Mouse (Mus musculus) heart, embryonic 10.5 days (tissue): Measurements from ENCODE around the gene Ube2cbp. TPM values are rescaled to one million over a fixed set of nuclear protein-coding genes. Genes with fewer than 3 reads are reported as not detected.

Experiments used
- DNase-seq: peaks from one replicate; pipeline ENCODE4 v3.0.0-alpha.2; 2017; ENCODE audit warnings: low spot score
- H3K27ac ChIP-seq: fragments of 300-500 bp; sonication (generic); 2 replicates; pipeline ENCODE4 v1.5.1; 2016; ENCODE audit warnings: mild to moderate bottlenecking
- H3K27me3 ChIP-seq: fragments of 300-500 bp; sonication (generic); 2 replicates; pipeline ENCODE4 v1.6.1; 2016; ENCODE audit warnings: mild to moderate bottlenecking; ENCODE audit not compliant: poor library complexity, insufficient read depth, severe bottlenecking
- H3K36me3 ChIP-seq: fragments of 300-500 bp; sonication (generic); 2 replicates; pipeline ENCODE4 v1.6.1; 2016; ENCODE audit warnings: mild to moderate bottlenecking, moderate library complexity
- H3K4me1 ChIP-seq: fragments of 300-500 bp; sonication (generic); 2 replicates; pipeline ENCODE4 v1.6.1; 2016; ENCODE audit warnings: mild to moderate bottlenecking
- H3K4me3 ChIP-seq: fragments of 300-500 bp; sonication (generic); 2 replicates; pipeline ENCODE4 v1.5.1; 2016; ENCODE audit warnings: mild to moderate bottlenecking, moderate library complexity
- H3K9me3 ChIP-seq: fragments of 300-500 bp; sonication (generic); 2 replicates; pipeline ENCODE4 v1.6.1; 2016; ENCODE audit warnings: mild to moderate bottlenecking, moderate library complexity
- WGBS: fragments of 180-500 bp; shearing (Covaris S2); methylation state at CpG from one replicate; pipeline ENCODE4 v1.1.7; 2016; 5-methylcytosine and 5-hydroxymethylcytosine counted together
- polyA plus RNA-seq: library from polyadenylated mRNA; unstranded; fragments of >200 nt; fragmentation: Nextera tagmentation; extraction: Ambion mirVana; gene quantifications from 2 replicates; pipeline ENCODE4 v1.2.1, GENCODE M21; 2016

Gene Ube2cbp
- polyA plus RNA-seq, 1 experiment from 2014 or later = 5.1 TPM

DNA sequence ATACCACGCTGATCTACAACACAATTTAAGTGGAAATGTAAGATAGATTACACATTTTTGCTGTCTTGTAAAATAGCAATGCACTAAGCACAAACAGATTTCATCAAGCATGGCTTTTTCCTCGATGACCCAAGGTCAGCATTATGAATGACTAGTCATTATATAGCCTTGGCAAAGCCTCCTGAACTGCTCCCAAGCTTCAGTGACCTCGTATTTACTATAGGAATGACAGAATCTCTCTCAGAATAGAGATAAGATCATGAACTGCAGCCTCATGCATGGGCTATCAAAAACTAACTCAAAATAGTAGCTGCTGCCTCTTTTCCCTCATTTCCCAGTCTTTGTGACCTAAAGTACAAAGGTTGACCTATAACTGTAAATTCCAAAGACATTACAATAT lies 128.4 kb downstream of the Ube2cbp start:
- 59% methylated on average over 3 of the region's 3 CpGs for WGBS
- H3K4me3 ChIP-seq = no peak overlapping the region
- no peaks in the 10 kb centered on the region for H3K4me1 ChIP-seq
- no peak for DNase-seq
- H3K27ac ChIP-seq = no peak overlapping the region
- H3K9me3 ChIP-seq = no peaks in the 10 kb centered on the region
- no peaks in the 10 kb centered on the region for H3K27me3 ChIP-seq
- no peaks in the 10 kb centered on the region for H3K36me3 ChIP-seq

DNA sequence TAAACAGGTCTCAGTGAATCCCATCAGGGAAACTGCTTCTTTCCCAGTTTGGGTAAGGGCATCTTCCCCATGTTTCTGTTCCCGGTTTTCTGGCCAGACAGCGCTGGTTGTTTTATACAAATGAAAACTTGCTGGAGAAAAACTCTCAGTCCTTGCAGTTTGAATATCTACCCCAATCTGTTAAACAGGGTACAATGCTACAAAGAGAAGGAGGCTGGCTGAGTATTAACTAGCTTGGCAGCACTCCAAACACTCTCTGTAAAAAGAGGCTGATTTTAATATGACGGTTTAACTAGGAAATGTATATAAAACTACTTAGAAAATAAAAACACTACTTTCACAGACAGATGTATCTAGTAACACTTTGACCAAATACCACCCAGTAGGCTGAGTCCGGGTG lies 129.2 kb downstream of the Ube2cbp start:
- Histone ChIP-seq H3K4me3 (no peak overlapping the region), H3K4me1 (no peaks in the 10 kb centered on the region), H3K27me3 (no peaks in the 10 kb centered on the region), H3K9me3 (no peaks in the 10 kb centered on the region), H3K27ac (no peak overlapping the region), H3K36me3 (no peaks in the 10 kb centered on the region)
- 81% methylated on average over 4 of the region's 4 CpGs for WGBS
- no peak for DNase-seq

DNA sequence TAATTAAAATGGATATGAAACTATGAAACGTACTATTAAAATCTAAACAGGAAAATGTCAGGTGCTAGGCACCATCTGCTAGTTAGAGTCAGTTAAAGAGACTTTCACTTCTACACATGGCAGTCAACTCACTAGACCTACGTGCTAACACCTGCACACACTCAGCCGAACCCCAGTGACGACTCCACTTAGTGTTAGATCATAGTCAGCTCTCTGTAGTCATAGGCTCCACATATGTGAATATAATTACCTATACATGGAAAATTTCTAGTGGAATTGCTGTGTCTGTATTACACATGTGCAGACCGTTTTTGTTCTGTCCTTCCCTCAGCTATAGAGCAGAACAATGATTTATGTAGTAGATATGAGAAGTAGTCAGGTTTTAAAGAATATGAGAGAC lies 130.4 kb downstream of the Ube2cbp start:
- no peaks in the 10 kb centered on the region for H3K4me1 ChIP-seq
- whole genome bisulfite sequencing = 90% methylated on average over 5 of the region's 5 CpGs
- no peaks in the 10 kb centered on the region for H3K9me3 ChIP-seq
- no peak for DNase-seq
- no peaks in the 10 kb centered on the region for H3K36me3 ChIP-seq
- H3K27me3 ChIP-seq = no peaks in the 10 kb centered on the region
- H3K4me3 ChIP-seq = no peak overlapping the region
- no peak overlapping the region for H3K27ac ChIP-seq

- H3K27me3 ChIP-seq = no peaks in the 10 kb centered on the region
- no peaks in the 10 kb centered on the region for H3K36me3 ChIP-seq
- 86% methylated on average over 3 of the region's 3 CpGs for WGBS
- no peak overlapping the region for H3K4me3 ChIP-seq
- H3K27ac ChIP-seq = no peak overlapping the region
- no peaks in the 10 kb centered on the region for H3K9me3 ChIP-seq
- H3K4me1 ChIP-seq = peaks cover 13% of the 10 kb centered on the region; the same call in 1 of the 2 replicates
- no peak for DNase-seq
Observed at GRCm38 (mm10) chr9:86330591-86330990, 134.2 kb downstream of the Ube2cbp start.

DNA sequence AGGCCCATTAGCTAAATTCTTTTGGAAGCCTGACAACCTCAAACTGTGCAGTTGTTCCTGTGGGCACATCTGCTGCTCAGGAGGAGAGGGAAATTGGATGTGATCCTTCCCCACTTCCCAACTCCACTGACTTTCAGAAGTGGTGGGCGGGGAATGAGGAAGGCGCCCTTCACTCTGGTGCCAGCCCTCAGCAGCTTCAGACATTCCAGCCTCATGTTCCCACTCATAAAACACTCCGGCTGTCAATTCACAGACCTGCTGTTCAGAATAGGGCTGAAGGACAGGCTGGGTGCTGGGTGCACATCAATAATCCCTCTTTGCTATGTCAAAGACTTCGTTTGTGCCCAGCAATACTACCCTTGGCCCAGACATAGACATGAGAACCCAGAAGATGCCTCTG lies 136.5 kb downstream of the Ube2cbp start:
- Histone ChIP-seq H3K27me3 (no peaks in the 10 kb centered on the region), H3K27ac (no peak overlapping the region)
- 55% methylated on average over 4 of the region's 4 CpGs for WGBS

GRCm38 (mm10) chr9:86327341-86327740 lies 137.4 kb downstream of the Ube2cbp start:
- no peak overlapping the region for H3K4me3 ChIP-seq
- no peaks in the 10 kb centered on the region for H3K27me3 ChIP-seq
- no peak overlapping the region for H3K27ac ChIP-seq
- H3K4me1 ChIP-seq = peaks cover 13% of the 10 kb centered on the region; the same call in 1 of the 2 replicates
- WGBS = 72% methylated on average over 3 of the region's 3 CpGs
- no peaks in the 10 kb centered on the region for H3K36me3 ChIP-seq
- no peaks in the 10 kb centered on the region for H3K9me3 ChIP-seq
- no peak for DNase-seq

More for the DNA sequence above, 136.5 kb downstream of the Ube2cbp start:
- H3K4me1 ChIP-seq = peaks cover 13% of the 10 kb centered on the region; the same call in 1 of the 2 replicates
- no peaks in the 10 kb centered on the region for H3K36me3 ChIP-seq
- H3K9me3 ChIP-seq = no peaks in the 10 kb centered on the region
- DNase-seq = no peak
- no peak overlapping the region for H3K4me3 ChIP-seq

GRCm38 (mm10) chr9:86324772-86325171 lies 140.0 kb downstream of the Ube2cbp start:
- no peak for DNase-seq

DNA sequence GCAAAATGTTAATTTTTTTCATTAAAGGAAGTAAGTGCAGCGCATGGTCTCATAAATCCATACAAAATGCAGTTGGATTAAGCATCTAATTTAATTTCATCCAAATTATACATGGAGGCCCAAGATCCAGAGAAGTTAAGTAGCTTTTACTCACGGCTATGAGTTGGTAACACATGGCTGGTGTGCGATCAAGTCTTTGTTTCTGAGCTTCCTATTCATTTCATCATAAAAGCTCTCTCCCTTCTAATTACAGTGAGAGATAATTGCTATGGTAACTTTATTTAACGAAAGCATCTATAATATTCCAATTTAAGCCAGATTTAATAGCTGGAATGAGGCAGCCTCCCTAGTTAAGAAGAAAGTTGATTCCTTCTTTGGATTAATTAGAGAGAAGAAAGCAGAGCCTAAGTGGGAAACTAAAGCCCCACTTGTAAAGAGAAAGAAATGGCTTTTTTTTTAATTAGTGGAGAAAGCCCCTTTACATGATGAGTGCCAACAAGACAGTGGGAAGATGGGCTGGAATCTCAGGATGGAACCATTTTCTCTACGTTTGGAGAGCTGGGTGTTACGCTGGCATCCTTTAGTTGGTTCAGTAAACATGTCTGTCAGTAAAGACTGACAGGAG lies 145.1 kb downstream of the Ube2cbp start:
- Histone ChIP-seq H3K27me3 (no peaks in the 10 kb centered on the region), H3K4me3 (no peak overlapping the region), H3K4me1 (no peaks in the 10 kb centered on the region), H3K9me3 (no peaks in the 10 kb centered on the region), H3K36me3 (no peaks in the 10 kb centered on the region), H3K27ac (no peak overlapping the region)
- 84% methylated on average over 6 of the region's 6 CpGs for whole genome bisulfite sequencing
- DNase-seq = no peak

More at GRCm38 (mm10) chr9:86324772-86325171, 140.0 kb downstream of the Ube2cbp start:
- Histone ChIP-seq H3K9me3 (no peaks in the 10 kb centered on the region), H3K27me3 (no peaks in the 10 kb centered on the region), H3K27ac (no peak overlapping the region), H3K4me3 (no peak overlapping the region), H3K4me1 (peaks cover 13% of the 10 kb centered on the region; the same call in 1 of the 2 replicates), H3K36me3 (no peaks in the 10 kb centered on the region)
- WGBS = 72% methylated on average over 1 of the region's 1 CpGs

DNA sequence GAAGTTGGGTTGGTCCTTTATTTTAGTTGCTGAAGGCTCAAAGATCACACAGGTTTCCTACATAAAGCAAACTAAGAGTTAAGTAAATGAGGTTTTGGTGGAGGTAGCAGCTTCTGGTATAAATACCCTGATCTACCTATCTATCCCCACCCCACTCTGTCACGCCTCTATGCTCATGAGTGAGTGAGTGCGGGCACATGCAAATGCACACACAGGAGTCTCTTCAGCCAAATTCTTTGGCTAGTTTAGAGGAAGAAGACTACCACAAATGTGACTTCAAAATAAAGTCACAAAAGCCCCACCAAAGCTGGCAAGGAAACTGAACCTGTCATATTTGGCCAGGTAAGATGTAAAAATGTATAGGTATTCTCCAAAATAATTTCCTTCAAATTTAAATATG lies 149.1 kb downstream of the Ube2cbp start:
- no peak overlapping the region for H3K4me3 ChIP-seq
- no peaks in the 10 kb centered on the region for H3K4me1 ChIP-seq
- no peak overlapping the region for H3K27ac ChIP-seq
- no peak for DNase-seq
- H3K36me3 ChIP-seq = no peaks in the 10 kb centered on the region
- H3K27me3 ChIP-seq = no peaks in the 10 kb centered on the region
- H3K9me3 ChIP-seq = no peaks in the 10 kb centered on the region
- 73% methylated on average over 2 of the region's 2 CpGs for WGBS

DNA sequence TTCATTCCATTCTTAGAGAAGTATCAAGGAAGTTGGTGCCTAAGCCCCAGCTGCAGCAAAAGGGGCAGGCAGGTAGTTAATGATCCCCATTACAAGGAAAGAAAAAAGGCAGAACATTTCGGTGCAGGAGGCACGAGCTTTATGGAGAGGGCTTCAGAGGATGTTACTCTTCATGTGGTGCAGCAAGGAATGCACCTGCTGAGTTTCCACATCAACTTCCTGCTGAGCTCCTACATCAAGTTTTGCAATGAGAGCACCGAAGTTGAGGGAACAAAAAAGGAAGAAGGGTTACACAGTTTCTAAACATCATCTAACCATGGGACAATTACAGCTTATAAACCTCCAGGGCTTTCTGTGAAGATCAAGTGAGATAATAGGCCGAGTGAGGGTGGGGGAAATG lies 156.1 kb downstream of the Ube2cbp start:
- 64% methylated on average over 4 of the region's 4 CpGs for WGBS
- Histone ChIP-seq H3K27me3 (no peaks in the 10 kb centered on the region), H3K9me3 (no peaks in the 10 kb centered on the region), H3K27ac (no peak overlapping the region), H3K36me3 (no peaks in the 10 kb centered on the region), H3K4me3 (no peak overlapping the region), H3K4me1 (no peaks in the 10 kb centered on the region)
- DNase-seq = no peak

- 90% methylated on average over 2 of the region's 2 CpGs for WGBS
- DNase-seq = no peak
- no peak overlapping the region for H3K4me3 ChIP-seq
- H3K27ac ChIP-seq = no peak overlapping the region
- no peaks in the 10 kb centered on the region for H3K36me3 ChIP-seq
- H3K9me3 ChIP-seq = no peaks in the 10 kb centered on the region
- no peaks in the 10 kb centered on the region for H3K27me3 ChIP-seq
- H3K4me1 ChIP-seq = no peaks in the 10 kb centered on the region
Observed at GRCm38 (mm10) chr9:86306556-86306955, 158.2 kb downstream of the Ube2cbp start.

DNA sequence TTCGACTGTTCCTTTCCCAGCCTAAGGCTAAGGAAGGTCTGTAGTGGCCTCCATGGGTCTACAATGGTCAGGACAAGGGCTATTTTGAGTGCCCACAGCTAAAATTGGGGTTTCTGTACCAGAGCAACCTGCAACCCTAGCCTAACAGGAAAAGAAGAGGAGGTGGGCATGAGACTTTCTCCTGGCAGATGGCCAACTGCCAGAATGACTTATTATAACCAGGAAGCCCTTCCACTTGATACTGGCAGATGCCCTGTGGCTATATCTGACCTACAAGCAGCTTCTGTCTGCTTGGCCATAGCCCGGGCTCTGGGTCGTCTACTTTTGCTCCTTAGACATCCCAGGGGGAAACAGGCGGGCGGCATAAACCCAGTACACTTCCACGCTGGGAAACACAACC lies 163.3 kb downstream of the Ube2cbp start:
- Histone ChIP-seq H3K36me3 (no peaks in the 10 kb centered on the region), H3K27me3 (no peaks in the 10 kb centered on the region), H3K9me3 (no peaks in the 10 kb centered on the region), H3K4me1 (no peaks in the 10 kb centered on the region), H3K27ac (no peak overlapping the region), H3K4me3 (no peak overlapping the region)
- WGBS = 76% methylated on average over 6 of the region's 6 CpGs
- DNase-seq = no peak

DNA sequence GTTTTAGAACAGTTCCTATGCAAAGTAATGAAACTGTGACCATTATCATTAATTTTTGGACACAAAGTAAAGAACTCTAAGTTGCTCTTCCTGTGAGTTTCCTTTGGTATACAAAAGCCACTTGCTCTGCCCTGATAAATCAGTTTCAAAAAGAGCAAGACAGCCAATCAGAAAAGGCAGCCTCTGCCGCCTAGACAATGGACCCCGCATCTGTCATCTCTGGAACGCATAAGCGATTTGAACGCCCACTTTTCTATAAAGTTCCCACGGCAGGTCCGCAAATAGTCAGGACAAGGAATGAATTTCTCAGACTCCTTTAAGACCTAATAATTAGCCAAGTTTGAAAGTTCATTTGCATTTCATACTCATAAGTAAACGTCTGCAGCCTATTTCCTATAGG lies 166.2 kb downstream of the Ube2cbp start:
- Histone ChIP-seq H3K27ac (no peak overlapping the region), H3K27me3 (no peaks in the 10 kb centered on the region), H3K9me3 (no peaks in the 10 kb centered on the region), H3K4me1 (no peaks in the 10 kb centered on the region), H3K4me3 (no peak overlapping the region), H3K36me3 (no peaks in the 10 kb centered on the region)
- DNase-seq = no peak
- 73% methylated on average over 8 of the region's 8 CpGs for WGBS

DNA sequence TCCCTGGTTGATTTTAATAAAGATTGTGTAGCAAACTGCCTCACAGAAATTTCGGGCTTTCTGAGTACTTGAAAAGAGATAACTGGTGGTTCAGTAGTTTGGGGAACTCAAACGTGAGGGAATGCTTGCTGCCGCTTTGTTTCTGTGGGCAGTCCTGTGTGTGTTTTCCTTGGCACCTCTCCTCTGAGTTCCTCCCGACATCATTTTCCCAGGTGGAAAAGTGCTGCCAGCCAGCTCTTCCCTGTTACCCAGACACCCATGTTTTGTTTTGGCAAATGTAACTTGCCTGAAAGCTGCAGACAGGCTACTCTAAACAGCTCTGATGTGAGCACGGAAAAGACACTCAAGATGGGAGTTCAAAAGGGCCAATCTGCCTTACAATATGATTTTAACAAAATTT lies 166.6 kb downstream of the Ube2cbp start:
- 47% methylated on average over 5 of the region's 5 CpGs for WGBS
- Histone ChIP-seq H3K27ac (peak overlapping the region; percentile 6; the same call in 1 of the 2 replicates), H3K9me3 (no peaks in the 10 kb centered on the region), H3K36me3 (no peaks in the 10 kb centered on the region), H3K27me3 (no peaks in the 10 kb centered on the region), H3K4me1 (no peaks in the 10 kb centered on the region), H3K4me3 (no peak overlapping the region)
- no peak for DNase-seq
